Mouse (Mus musculus) MEL (cell line): ENCODE results near the gene Aaas. TPM values are rescaled to one million over a fixed set of nuclear protein-coding genes. Genes with fewer than 3 reads are reported as not detected.

Source experiments
- DNase-seq: peaks from one replicate; pipeline ENCODE4 v3.0.0; 2011; ENCODE audit warnings: low read depth, low spot score
- H3K27ac ChIP-seq: 2 replicates; pipeline ENCODE4 v1.5.1; 2012; ENCODE audit warnings: low read depth, mild to moderate bottlenecking, control low read depth, low read length, moderate library complexity; ENCODE audit not compliant: control insufficient read depth
- H3K27me3 ChIP-seq, 2 experiments: fragments of 150-350 bp in 1 of 2; sonication (generic) in 1 of 2; 2 replicates each; pipeline ENCODE4 v1.6.1; 2012; ENCODE audit warnings: low read length in 2 of 2, mild to moderate bottlenecking in 2 of 2, improper control_type of control experiment in 1 of 2, moderate library complexity in 1 of 2; ENCODE audit not compliant: insufficient read depth in 2 of 2, control insufficient read depth in 1 of 2
- H3K36me3 ChIP-seq, 2 experiments: 2 replicates each; pipeline ENCODE4 v1.6.1; 2012 to 2014; ENCODE audit warnings: low read length in 2 of 2, improper control_type of control experiment in 1 of 2, inconsistent platforms in 1 of 2, mild to moderate bottlenecking in 1 of 2; ENCODE audit not compliant: insufficient read depth in 2 of 2, control insufficient read depth in 1 of 2
- H3K4me1 ChIP-seq, 2 experiments: fragments of 150-350 bp in 1 of 2; sonication (generic) in 1 of 2; 2 replicates each; pipeline ENCODE4 v1.6.1; 2012; ENCODE audit warnings: low read length in 2 of 2, improper control_type of control experiment in 1 of 2, mild to moderate bottlenecking in 1 of 2; ENCODE audit not compliant: insufficient read depth in 2 of 2, control insufficient read depth in 1 of 2
- H3K4me3 ChIP-seq, 2 experiments: fragments of 150-350 bp in 1 of 2; sonication (generic) in 1 of 2; 2 replicates each; pipeline ENCODE4 v1.5.1; 2012; ENCODE audit warnings: low read depth in 2 of 2, low read length in 2 of 2, mild to moderate bottlenecking in 2 of 2, moderate library complexity in 2 of 2, control low read depth in 1 of 2, improper control_type of control experiment in 1 of 2; ENCODE audit not compliant: control insufficient read depth in 1 of 2, insufficient read depth in 1 of 2
- H3K79me2 ChIP-seq: 2 replicates; pipeline ENCODE4 v1.6.1; 2012; ENCODE audit warnings: mild to moderate bottlenecking, low read length, moderate library complexity; ENCODE audit not compliant: control insufficient read depth, poor library complexity, insufficient read depth
- H3K9ac ChIP-seq: 2 replicates; pipeline ENCODE4 v1.6.1; 2012; ENCODE audit warnings: low read depth, mild to moderate bottlenecking, control low read depth, low read length, moderate library complexity; ENCODE audit not compliant: control insufficient read depth, poor library complexity, severe bottlenecking
- H3K9me3 ChIP-seq: fragments of 150-350 bp; sonication (generic); replicated peaks from 2 replicates; pipeline ENCODE4 v1.6.1; 2012; ENCODE audit warnings: mild to moderate bottlenecking, low read length, improper control_type of control experiment, moderate library complexity; ENCODE audit not compliant: insufficient read depth
- CHD1 ChIP-seq: IDR thresholded peaks from 2 replicates; pipeline ENCODE4 v1.6.1; 2012; ENCODE audit warnings: low read depth, mild to moderate bottlenecking, inconsistent platforms, low read length, improper control_type of control experiment
- CTCF ChIP-seq, 3 experiments: IDR thresholded peaks in 2 of 3; conservative IDR thresholded peaks in 1 of 3; 2 replicates each; pipeline ENCODE4 v1.5.1; 2011 to 2012; ENCODE audit warnings: low read length in 3 of 3, low read depth in 2 of 3, mild to moderate bottlenecking in 2 of 3, improper control_type of control experiment in 1 of 3, inconsistent platforms in 1 of 3, mixed read lengths in 1 of 3, moderate library complexity in 1 of 3; ENCODE audit not compliant: control insufficient read depth in 1 of 3, insufficient read depth in 1 of 3, poor library complexity in 1 of 3, severe bottlenecking in 1 of 3
- E2F4 ChIP-seq: IDR thresholded peaks from 2 replicates; pipeline ENCODE4 v1.6.1; 2011; ENCODE audit warnings: low read depth, low read length, improper control_type of control experiment, borderline replicate concordance
- ETS1 ChIP-seq: IDR thresholded peaks from 2 replicates; pipeline ENCODE4 v1.6.1; 2012; ENCODE audit warnings: low read depth, mild to moderate bottlenecking, inconsistent platforms, low read length, improper control_type of control experiment, moderate library complexity
- GABPA ChIP-seq: IDR thresholded peaks from 2 replicates; pipeline ENCODE4 v1.6.1; 2012; ENCODE audit warnings: low read depth, mild to moderate bottlenecking, inconsistent platforms, low read length, improper control_type of control experiment, moderate library complexity
- GATA1 ChIP-seq: IDR thresholded peaks from 2 replicates; pipeline ENCODE4 v1.6.1; 2011; ENCODE audit warnings: low read depth, low read length, improper control_type of control experiment
- HCFC1 ChIP-seq: IDR thresholded peaks from 2 replicates; pipeline ENCODE4 v1.6.1; 2012; ENCODE audit warnings: low read depth, mild to moderate bottlenecking, inconsistent platforms, low read length, improper control_type of control experiment, moderate library complexity
- JUND ChIP-seq: IDR thresholded peaks from 2 replicates; pipeline ENCODE4 v1.6.1; 2011; ENCODE audit warnings: low read depth, mild to moderate bottlenecking, improper control_type of control experiment, low read length
- KAT2A ChIP-seq: conservative IDR thresholded peaks from 2 replicates; pipeline ENCODE4 v1.6.1; 2012; ENCODE audit warnings: low read depth, low read length, improper control_type of control experiment, inconsistent platforms
- MAX ChIP-seq: IDR thresholded peaks from 2 replicates; pipeline ENCODE4 v1.6.1; 2011; ENCODE audit warnings: low read length, improper control_type of control experiment
- MAZ ChIP-seq: IDR thresholded peaks from 2 replicates; pipeline ENCODE4 v1.6.1; 2012; ENCODE audit warnings: low read depth, mild to moderate bottlenecking, inconsistent platforms, low read length, improper control_type of control experiment
- MXI1 ChIP-seq: IDR thresholded peaks from 2 replicates; pipeline ENCODE4 v1.6.1; 2011; ENCODE audit warnings: mild to moderate bottlenecking, low read depth, low read length, improper control_type of control experiment
- MYB ChIP-seq: IDR thresholded peaks from 2 replicates; pipeline ENCODE4 v1.6.1; 2011; ENCODE audit warnings: mild to moderate bottlenecking, low read depth, low read length, improper control_type of control experiment
- MYC ChIP-seq: IDR thresholded peaks from 2 replicates; pipeline ENCODE4 v1.6.1; 2011; ENCODE audit warnings: low read depth, mild to moderate bottlenecking, low read length, improper control_type of control experiment, moderate library complexity
- NELFE ChIP-seq: IDR thresholded peaks from 2 replicates; pipeline ENCODE4 v1.6.1; 2011; ENCODE audit warnings: low read depth, low read length, improper control_type of control experiment
- POLR2A ChIP-seq, 2 experiments: IDR thresholded peaks; 2 replicates each; pipeline ENCODE4 v1.6.1; 2011 to 2012; ENCODE audit warnings: low read length in 2 of 2, mild to moderate bottlenecking in 2 of 2, control low read depth in 1 of 2, improper control_type of control experiment in 1 of 2, low read depth in 1 of 2, moderate library complexity in 1 of 2; ENCODE audit not compliant: control insufficient read depth in 1 of 2, insufficient read depth in 1 of 2, poor library complexity in 1 of 2
- POLR2AphosphoS2 ChIP-seq: IDR thresholded peaks from 2 replicates; pipeline ENCODE4 v1.6.1; 2011; ENCODE audit warnings: low read length, improper control_type of control experiment
- SIN3A ChIP-seq: IDR thresholded peaks from 2 replicates; pipeline ENCODE4 v1.6.1; 2012; ENCODE audit warnings: low read length, improper control_type of control experiment, inconsistent platforms
- SMC3 ChIP-seq: IDR thresholded peaks from 2 replicates; pipeline ENCODE4 v1.6.1; 2011; ENCODE audit warnings: low read depth, low read length, improper control_type of control experiment
- TBP ChIP-seq: IDR thresholded peaks from 2 replicates; pipeline ENCODE4 v1.8.0; 2011; ENCODE audit warnings: low read depth, low read length, improper control_type of control experiment
- TCF12 ChIP-seq: IDR thresholded peaks from 2 replicates; pipeline ENCODE4 v1.6.1; 2014; ENCODE audit warnings: low read depth, mild to moderate bottlenecking, inconsistent platforms, low read length, improper control_type of control experiment, moderate library complexity
- UBTF ChIP-seq: IDR thresholded peaks from 2 replicates; pipeline ENCODE4 v1.6.1; 2012; ENCODE audit warnings: low read depth, mild to moderate bottlenecking, inconsistent platforms, low read length, improper control_type of control experiment, moderate library complexity, borderline replicate concordance; ENCODE audit not compliant: insufficient read depth
- ZC3H11A ChIP-seq: IDR thresholded peaks from 2 replicates; pipeline ENCODE4 v1.6.1; 2012; ENCODE audit warnings: low read depth, mild to moderate bottlenecking, inconsistent platforms, low read length, improper control_type of control experiment
- ZKSCAN1 ChIP-seq: IDR thresholded peaks from 2 replicates; pipeline ENCODE4 v1.6.1; 2012; ENCODE audit warnings: low read depth, mild to moderate bottlenecking, inconsistent platforms, low read length, improper control_type of control experiment, moderate library complexity
- ZMIZ1 ChIP-seq: IDR thresholded peaks from 2 replicates; pipeline ENCODE4 v1.6.1; 2012; ENCODE audit warnings: low read depth, mild to moderate bottlenecking, inconsistent platforms, low read length, improper control_type of control experiment, moderate library complexity
- ZNF384 ChIP-seq: IDR thresholded peaks from 2 replicates; pipeline ENCODE4 v1.6.1; 2012; ENCODE audit warnings: low read depth, mild to moderate bottlenecking, inconsistent platforms, low read length, improper control_type of control experiment
- polyA plus RNA-seq, 2 experiments: library from polyadenylated mRNA; stranded (reverse) in 1 of 2; unstranded in 1 of 2; fragments of >175 nt in 1 of 2; fragments of >200 nt in 1 of 2; gene quantifications; 2 replicates each; pipeline versions ENCODE4 v1.2.1 to v1.2.4; 2012; ENCODE audit warnings: low replicate concordance in 2 of 2, low read depth in 1 of 2; ENCODE audit not compliant: insufficient read length in 2 of 2, insufficient read depth in 1 of 2, missing spikeins in 1 of 2
- total RNA-seq: library from RNA; depleted of rRNA; stranded (reverse); fragments of 300-350 nt; gene quantifications from 2 replicates; pipeline ENCODE4 v1.2.3, GENCODE M21; 2012

Aaas gene
- total and polyA plus RNA-seq, 3 experiments, result 48.7 to 205 TPM; not detected in 1

DNA sequence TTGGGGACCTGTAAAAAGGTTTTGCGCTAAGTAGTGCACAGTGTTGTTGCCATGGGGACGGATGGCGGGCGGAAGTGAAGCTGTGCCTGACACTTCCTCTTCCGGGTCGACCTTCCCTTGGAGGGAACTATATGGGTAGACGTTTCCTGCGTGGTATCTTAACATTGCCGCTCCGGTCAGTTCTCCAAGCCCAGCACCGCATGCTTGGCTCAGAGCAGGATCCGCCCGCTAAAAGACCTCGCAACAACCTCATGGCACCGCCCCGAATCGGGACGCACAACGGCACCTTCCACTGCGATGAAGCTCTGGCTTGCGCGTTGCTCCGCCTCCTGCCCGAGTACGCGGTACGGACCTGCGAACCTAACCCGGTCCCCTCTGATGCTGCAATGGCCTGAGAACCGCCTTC, 19.0 kb downstream of the Aaas start, which contains the start of gene Myg1 (continued):
- TF ChIP-seq TCF12, result no peak
- TF ChIP-seq POLR2A (IDR thresholded peaks at IDR 0.05; ENCODE audit: control insufficient read depth in 1 of 2, insufficient read depth in 1 of 2, low read depth in 1 of 2, low read length in 2 of 2, poor library complexity in 1 of 2), result peak; percentile 87 to 92
- no peak for TF ChIP-seq MAZ
- no peak for TF ChIP-seq ZKSCAN1
- TF ChIP-seq JUND, result no peak
- TF ChIP-seq POLR2AphosphoS2, result peak; percentile 96
- peak; percentile 81 for TF ChIP-seq MAX
- TF ChIP-seq E2F4, result peak; percentile 89; the same call in 1 of the 2 replicates
- 0 out of 2 replicates have a peak, but pooled peaks have one; percentile 3 for TF ChIP-seq GATA1
- peak; percentile 83 for TF ChIP-seq KAT2A
- peak; percentile 81 for TF ChIP-seq TBP

DNA sequence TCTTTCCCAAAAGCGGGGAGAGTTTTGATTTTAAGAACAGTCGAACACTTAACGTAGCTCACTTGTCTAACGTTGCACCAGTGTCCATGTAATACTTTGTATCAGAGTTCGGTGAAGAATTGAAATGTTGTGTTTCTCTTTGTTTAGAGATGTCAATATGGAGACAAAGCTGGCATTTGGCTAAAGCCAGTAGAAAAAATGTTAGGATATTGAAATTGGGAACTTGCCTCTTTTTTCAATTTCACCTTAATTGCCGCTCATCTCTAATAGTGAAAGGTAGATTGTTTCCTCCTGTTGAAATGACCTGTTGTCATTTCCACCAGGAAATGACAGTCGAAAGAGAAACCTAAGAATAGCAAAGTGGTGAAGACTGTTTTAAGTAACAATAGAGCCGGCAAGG, 23.7 kb downstream of the Aaas start:
- H3K36me3 ChIP-seq, result peaks cover 2 to 6% of the 10 kb centered on the region in 2 experiments; a peak in 3 of 4 replicates
- H3K27me3 ChIP-seq, result no peaks in the 10 kb centered on the region
- H3K9ac ChIP-seq, result peak overlapping the region; percentile 87
- H3K79me2 ChIP-seq, result peaks cover 14% of the 10 kb centered on the region
- no peak for DNase-seq
- no peak for TF ChIP-seq ZNF384
- TF ChIP-seq SMC3, result no peak
- TF ChIP-seq MYC, result no peak
- no peak for TF ChIP-seq UBTF
- TF ChIP-seq POLR2A (IDR thresholded peaks at IDR 0.05; ENCODE audit: control insufficient read depth in 1 of 2, insufficient read depth in 1 of 2, low read depth in 1 of 2, low read length in 2 of 2, poor library complexity in 1 of 2), result no peak
- TF ChIP-seq CTCF (IDR thresholded peaks at IDR 0.05 in 2 of 3, conservative IDR thresholded peaks at IDR 0.05 in 1 of 3; ENCODE audit: control insufficient read depth in 1 of 3, insufficient read depth in 1 of 3, low read depth in 2 of 3, low read length in 3 of 3, poor library complexity in 1 of 3, severe bottlenecking in 1 of 3), result no peak
- no peak for TF ChIP-seq SIN3A
- no peak for TF ChIP-seq GABPA
- no peak for TF ChIP-seq ZC3H11A
- TF ChIP-seq ETS1, result no peak
- no peak for TF ChIP-seq NELFE
- TF ChIP-seq MYB, result no peak
- no peak for TF ChIP-seq CHD1
- TF ChIP-seq ZMIZ1, result no peak
- no peak for TF ChIP-seq HCFC1
- TF ChIP-seq MAX, result no peak
- no peak for TF ChIP-seq MXI1
- H3K9me3 ChIP-seq, result no peaks in the 10 kb centered on the region
- H3K4me3 ChIP-seq, result peak overlapping the region; percentile 82 to 90
- peak overlapping the region; percentile 73; the same call in 1 of the 2 replicates for H3K27ac ChIP-seq
- peaks cover 4 to 7% of the 10 kb centered on the region in 2 experiments; a peak in 3 of 4 replicates for H3K4me1 ChIP-seq
